Mouse (Mus musculus) neutrophil, adult 65 days (primary cell): ENCODE data around the gene Ing4. TPM values are rescaled to one million over a fixed set of nuclear protein-coding genes. Genes with fewer than 3 reads are reported as not detected.

ENCODE experiments used
- total RNA-seq: library from RNA; stranded (reverse); gene quantifications from 2 replicates; pipeline ENCODE4 v1.2.4, GENCODE M21; 2023

Gene Ing4
- total RNA-seq, result 87.7 and 100 TPM in 2 replicates

DNA sequence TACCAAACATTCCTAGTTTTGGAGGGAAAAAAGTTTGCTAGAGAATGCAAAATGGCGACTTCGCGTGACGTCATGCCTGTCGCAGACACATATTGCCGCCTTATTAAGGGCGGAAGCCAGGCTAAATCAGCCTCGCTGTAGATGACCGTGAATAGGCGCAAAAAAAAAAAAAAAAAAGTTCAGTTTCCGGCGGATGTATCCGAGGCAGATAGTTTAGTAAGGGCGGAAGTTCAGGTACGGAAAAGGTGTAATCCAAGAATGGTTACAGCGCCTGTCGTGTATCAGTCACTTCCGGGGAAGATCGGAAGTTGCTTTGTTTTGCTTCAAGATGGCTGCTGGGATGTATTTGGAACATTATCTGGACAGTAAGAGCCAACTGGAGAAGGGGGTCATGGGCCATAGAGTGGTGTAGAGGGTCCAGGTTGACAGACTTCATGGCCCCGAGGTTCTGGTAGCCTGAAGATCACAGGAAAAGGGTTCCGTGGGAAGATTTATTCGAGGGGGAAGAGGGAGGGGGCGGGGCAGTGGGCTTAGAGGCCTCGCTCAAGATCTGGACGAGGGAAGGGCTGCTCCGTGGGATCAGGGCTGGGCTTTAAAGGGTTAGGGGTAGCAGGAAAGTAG, at the start of gene Ing4:
Ing4 (plus strand) TSS at position 228 of the 621 bp plus-strand sequence.

GRCm38 (mm10) chr6:124996551-124997501, 42.7 kb upstream of the Ing4 start, which contains the start of gene Pianp:
Gene Pianp (plus strand): TSS chr6:124996694.

GRCm38 (mm10) chr6:125009129-125009180, 30.6 kb upstream of the Ing4 start, which contains the start of gene Zfp384:
Gene Zfp384 (plus strand): TSS chr6:125009145.

DNA sequence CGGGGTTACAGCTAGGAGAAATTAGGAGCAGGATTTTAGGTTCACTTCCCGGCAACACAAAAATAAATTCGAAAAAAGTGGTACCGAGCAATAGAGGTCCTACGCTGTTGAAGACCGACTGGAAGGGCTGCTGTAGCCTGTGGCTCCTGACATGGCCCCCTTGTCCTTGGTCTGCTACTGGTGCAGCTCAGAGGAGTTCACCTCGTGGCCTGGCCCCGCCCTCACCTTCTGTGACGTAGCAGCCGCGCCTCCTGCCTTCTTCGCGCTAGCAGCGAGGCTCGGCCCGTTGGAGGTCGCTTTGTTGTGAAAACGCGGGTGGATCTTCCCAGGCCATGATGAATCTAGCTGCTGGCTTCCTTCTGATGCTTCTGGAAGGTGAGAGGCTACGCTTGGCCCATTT, 10.1 kb downstream of the Ing4 start, which contains the start of gene Acrbp:
Acrbp (plus strand) TSS at position 12 of the 400 bp plus-strand sequence.

DNA sequence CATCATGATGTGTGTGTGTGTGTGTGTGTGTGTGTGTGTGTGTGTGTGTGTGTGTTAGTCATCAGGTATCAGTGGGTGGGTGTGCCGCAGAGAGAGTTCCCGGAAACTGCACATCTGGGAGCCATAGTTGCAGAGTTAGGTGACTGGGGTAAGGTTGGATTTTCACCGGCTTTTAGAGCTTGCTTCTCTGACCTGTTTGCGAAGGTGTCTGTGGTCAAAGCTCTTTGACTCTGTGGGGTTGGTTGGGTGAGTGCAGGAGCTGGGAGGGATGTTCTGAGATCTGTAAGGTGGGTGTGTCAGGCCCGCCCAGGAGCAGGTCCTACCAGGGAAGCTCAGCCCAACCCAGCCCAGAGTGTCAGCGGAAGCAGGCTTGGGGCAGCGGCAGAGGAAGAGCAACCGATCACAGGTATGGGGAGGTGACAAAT, 28.0 kb downstream of the Ing4 start, which contains the start of gene Lpar5:
Lpar5 (plus strand) TSS at position 350 of the 425 bp plus-strand sequence.

DNA sequence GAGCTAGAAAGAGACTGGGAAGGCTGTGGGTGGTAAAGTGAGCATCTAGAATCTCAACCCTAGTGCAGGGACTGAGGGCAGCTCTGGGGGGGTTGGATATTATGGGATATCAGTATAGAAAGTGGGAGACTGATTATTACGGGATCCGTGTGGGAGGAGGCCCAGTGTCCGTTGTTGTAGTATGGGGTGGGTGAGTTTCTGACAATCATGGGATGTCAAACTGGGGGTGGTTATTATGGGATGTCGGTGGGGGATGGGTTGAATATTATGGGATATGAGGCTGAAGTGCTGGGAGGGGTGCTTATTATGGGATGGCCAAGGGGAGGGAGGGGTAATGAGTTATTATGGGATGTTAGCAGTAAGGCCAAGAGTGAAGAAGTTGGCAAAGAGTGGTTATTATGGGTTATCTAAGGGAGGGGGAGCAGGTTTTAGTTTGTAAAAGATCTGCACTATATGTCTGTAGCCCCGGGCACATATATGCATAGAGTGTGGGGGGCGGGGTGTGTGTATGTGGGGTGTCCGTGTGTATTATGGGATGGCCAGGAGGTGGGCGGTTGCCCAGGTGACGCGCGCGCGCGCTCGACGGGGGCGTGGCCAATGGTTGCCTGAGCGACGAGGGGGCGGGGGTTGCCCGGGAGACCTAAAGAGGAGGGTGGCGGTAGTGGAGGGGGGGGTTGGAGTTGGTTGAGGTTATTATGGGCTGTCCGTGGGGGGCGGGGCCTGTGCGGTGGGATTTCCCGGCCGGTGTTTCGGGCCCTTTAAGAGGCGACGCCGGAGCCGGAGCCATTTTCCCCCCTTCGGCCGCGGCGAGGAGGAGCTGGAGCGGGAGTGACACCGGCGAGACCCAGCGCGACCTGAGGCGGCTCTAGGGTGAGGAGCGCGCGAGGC, 56.1 kb downstream of the Ing4 start, which contains the start of gene Chd4:
Chd4 (plus strand) TSS at position 591 of the 888 bp plus-strand sequence.

Other genes with a start within 250 kb of the Ing4 start
- gene Spsb2, start 231.1 kb upstream of the Ing4 start, total RNA-seq, result 17.6 and 18.8 TPM in 2 replicates
- 109 and 115 TPM in 2 replicates for gene Tpi1, start 225.5 kb upstream of the Ing4 start, total RNA-seq
- 41.6 and 56.4 TPM in 2 replicates for gene Usp5, start 210.3 kb upstream of the Ing4 start, total RNA-seq
- 41.2 and 59.0 TPM in 2 replicates for gene Cdca3, start 210.2 kb upstream of the Ing4 start, total RNA-seq
- not detected in 2 replicates for gene Gnb3, start 199.5 kb upstream of the Ing4 start, total RNA-seq
- 0.36 and 0.76 TPM in 2 replicates for gene P3h3, start 182.0 kb upstream of the Ing4 start, total RNA-seq
- gene Gpr162, start 175.8 kb upstream of the Ing4 start, total RNA-seq, result not detected in 2 replicates
- gene Cd4, start 151.5 kb upstream of the Ing4 start, total RNA-seq, result 0.88 TPM in 1 of 2 replicates, not detected in the other
- 0.38 and 0.43 TPM in 2 replicates for gene Lag3, start 128.1 kb upstream of the Ing4 start, total RNA-seq
- 108 and 127 TPM in 2 replicates for gene Ptms, start 119.7 kb upstream of the Ing4 start, total RNA-seq
- 82.7 and 86.2 TPM in 2 replicates for gene Mlf2, start 108.4 kb upstream of the Ing4 start, total RNA-seq
- 15.5 and 17.7 TPM in 2 replicates for gene Cops7a, start 74.2 kb upstream of the Ing4 start, total RNA-seq
- gene Pianp, start 43.1 kb upstream of the Ing4 start, total RNA-seq, result not detected in 2 replicates
- gene Zfp384, start 30.6 kb upstream of the Ing4 start, total RNA-seq, result 86.5 and 92.3 TPM in 2 replicates
- 7.1 and 8.5 TPM in 2 replicates for gene Acrbp, start 9.9 kb downstream of the Ing4 start, total RNA-seq
- 5.1 and 6.8 TPM in 2 replicates for gene Lpar5, start 28.2 kb downstream of the Ing4 start, total RNA-seq
- gene Chd4, start 56.2 kb downstream of the Ing4 start, total RNA-seq, result 185 and 239 TPM in 2 replicates
- 13.5 and 20.0 TPM in 2 replicates for gene Nop2, start 92.1 kb downstream of the Ing4 start, total RNA-seq
- 24.7 and 34.6 TPM in 2 replicates for gene Iffo1, start 105.5 kb downstream of the Ing4 start, total RNA-seq
- 693 and 1,543 TPM in 2 replicates for gene Gapdh, start 126.7 kb downstream of the Ing4 start, total RNA-seq
- 167 and 197 TPM in 2 replicates for gene Ncapd2, start 151.9 kb downstream of the Ing4 start, total RNA-seq
- 32.2 and 40.1 TPM in 2 replicates for gene Mrpl51, start 152.0 kb downstream of the Ing4 start, total RNA-seq
- gene Vamp1, start 175.8 kb downstream of the Ing4 start, total RNA-seq, result 19.8 and 26.2 TPM in 2 replicates
- gene Tapbpl, start 192.1 kb downstream of the Ing4 start, total RNA-seq, result 10.2 and 11.2 TPM in 2 replicates
- gene Cd27, start 197.2 kb downstream of the Ing4 start, total RNA-seq, result 0.25 and 0.51 TPM in 2 replicates
- gene Tuba3a, start 246.3 kb downstream of the Ing4 start, total RNA-seq, result not detected in 2 replicates